Mouse (Mus musculus) CH12.LX (cell line): ENCODE results near the gene Pax5. TPM values are rescaled to one million over a fixed set of nuclear protein-coding genes. Genes with fewer than 3 reads are reported as not detected.

Experiments used
- DNase-seq: peaks from one replicate; pipeline ENCODE4 v3.0.0-alpha.2; 2013; ENCODE audit errors: extremely low read depth
- H3K27ac ChIP-seq: 2 replicates; pipeline ENCODE4 v1.5.1; 2012; ENCODE audit warnings: low read depth, mild to moderate bottlenecking, control low read depth, moderate library complexity; ENCODE audit not compliant: insufficient read depth
- H3K27me3 ChIP-seq: replicated peaks from 2 replicates; pipeline ENCODE3; 2012; ENCODE audit warnings: inconsistent platforms
- H3K36me3 ChIP-seq, 2 experiments: replicated peaks in 1 of 2; 2 replicates each; pipeline versions ENCODE3 to v1.6.1; 2012; ENCODE audit warnings: inconsistent platforms in 1 of 2, low read length in 1 of 2, mild to moderate bottlenecking in 1 of 2, mixed read lengths in 1 of 2, moderate library complexity in 1 of 2; ENCODE audit not compliant: control insufficient read depth in 1 of 2, insufficient read depth in 1 of 2
- H3K4me1 ChIP-seq, 2 experiments: 2 replicates each; pipeline ENCODE4 v1.6.1; 2012; ENCODE audit warnings: inconsistent platforms in 1 of 2, moderate library complexity in 1 of 2; ENCODE audit not compliant: insufficient read depth in 2 of 2, control insufficient read depth in 1 of 2
- H3K4me2 ChIP-seq: 2 replicates; pipeline ENCODE4 v1.6.1; 2012; ENCODE audit warnings: low read depth, mild to moderate bottlenecking, control low read depth; ENCODE audit not compliant: poor library complexity, insufficient read depth, severe bottlenecking
- H3K4me3 ChIP-seq, 3 experiments: fragments of 150-350 bp in 1 of 3; sonication (generic) in 1 of 3; replicated peaks in 1 of 3; 2 replicates each; pipeline versions ENCODE3 to v1.5.1; 2011 to 2012; ENCODE audit warnings: low read depth in 2 of 3, low read length in 2 of 3, mild to moderate bottlenecking in 2 of 3, moderate library complexity in 2 of 3, control low read depth in 1 of 3, improper control_type of control experiment in 1 of 3, inconsistent platforms in 1 of 3, mixed read lengths in 1 of 3; ENCODE audit not compliant: poor library complexity in 1 of 3
- H3K79me2 ChIP-seq: replicated peaks from 2 replicates; pipeline ENCODE4 v1.6.1; 2012; ENCODE audit warnings: mild to moderate bottlenecking, moderate library complexity; ENCODE audit not compliant: control insufficient read depth, poor library complexity, insufficient read depth, severe bottlenecking; ENCODE audit errors: extremely low read depth
- H3K9ac ChIP-seq: 2 replicates; pipeline ENCODE4 v1.6.1; 2012; ENCODE audit warnings: low read depth, mild to moderate bottlenecking, control low read depth, moderate library complexity; ENCODE audit not compliant: insufficient read depth
- H3K9me3 ChIP-seq: replicated peaks from 2 replicates; pipeline ENCODE3; 2012; ENCODE audit warnings: low read length, inconsistent platforms, mixed read lengths
- BHLHE40 ChIP-seq: IDR thresholded peaks from 2 replicates; pipeline ENCODE4 v1.6.1; 2011; ENCODE audit warnings: mild to moderate bottlenecking, low read depth, low read length, improper control_type of control experiment
- E2F4 ChIP-seq: IDR thresholded peaks from 2 replicates; pipeline ENCODE4 v1.6.1; 2011; ENCODE audit warnings: low read depth, low read length, improper control_type of control experiment; ENCODE audit not compliant: insufficient replicate concordance
- ELF1 ChIP-seq: IDR thresholded peaks from 2 replicates; pipeline ENCODE4 v1.6.1; 2014; ENCODE audit warnings: low read depth, mild to moderate bottlenecking, inconsistent platforms, low read length, improper control_type of control experiment
- EP300 ChIP-seq: IDR thresholded peaks from 2 replicates; pipeline ENCODE4 v1.6.1; 2011; ENCODE audit warnings: low read length, improper control_type of control experiment
- ETS1 ChIP-seq: conservative IDR thresholded peaks from 2 replicates; pipeline ENCODE4 v1.6.1; 2012; ENCODE audit warnings: low read depth, mild to moderate bottlenecking, inconsistent platforms, low read length, improper control_type of control experiment, moderate library complexity
- GABPA ChIP-seq: IDR thresholded peaks from 2 replicates; pipeline ENCODE4 v1.6.1; 2012; ENCODE audit warnings: low read depth, low read length, improper control_type of control experiment, inconsistent platforms; ENCODE audit not compliant: insufficient replicate concordance
- HCFC1 ChIP-seq: IDR thresholded peaks from 2 replicates; pipeline ENCODE4 v1.6.1; 2012; ENCODE audit warnings: low read depth, mild to moderate bottlenecking, inconsistent platforms, low read length, improper control_type of control experiment
- IRF4 ChIP-seq: IDR thresholded peaks from 2 replicates; pipeline ENCODE4 v1.6.1; 2014; ENCODE audit warnings: low read depth, mild to moderate bottlenecking, inconsistent platforms, low read length, improper control_type of control experiment
- JUND ChIP-seq: conservative IDR thresholded peaks from 2 replicates; pipeline ENCODE4 v1.6.1; 2011; ENCODE audit warnings: low read depth, low read length, improper control_type of control experiment
- KAT2A ChIP-seq: IDR thresholded peaks from 2 replicates; pipeline ENCODE4 v1.6.1; 2012; ENCODE audit warnings: low read length, improper control_type of control experiment, inconsistent platforms; ENCODE audit not compliant: insufficient replicate concordance
- MAFK ChIP-seq: IDR thresholded peaks from 2 replicates; pipeline ENCODE4 v1.6.1; 2011; ENCODE audit warnings: low read length, improper control_type of control experiment; ENCODE audit not compliant: insufficient replicate concordance
- MAZ ChIP-seq: IDR thresholded peaks from 2 replicates; pipeline ENCODE4 v1.6.1; 2012; ENCODE audit warnings: low read depth, mild to moderate bottlenecking, inconsistent platforms, low read length, improper control_type of control experiment, moderate library complexity
- MYC ChIP-seq: IDR thresholded peaks from 2 replicates; pipeline ENCODE4 v1.6.1; 2011; ENCODE audit warnings: low read depth, mild to moderate bottlenecking, improper control_type of control experiment, low read length
- NELFE ChIP-seq: IDR thresholded peaks from 2 replicates; pipeline ENCODE4 v1.6.1; 2011; ENCODE audit warnings: low read depth, low read length, improper control_type of control experiment
- POLR2A ChIP-seq: IDR thresholded peaks from 2 replicates; pipeline ENCODE4 v1.6.1; 2011; ENCODE audit warnings: low read depth, mild to moderate bottlenecking, improper control_type of control experiment, low read length
- POLR2AphosphoS2 ChIP-seq: IDR thresholded peaks from 2 replicates; pipeline ENCODE4 v1.6.1; 2011; ENCODE audit warnings: low read depth, low read length, improper control_type of control experiment
- RAD21 ChIP-seq: IDR thresholded peaks from 2 replicates; pipeline ENCODE4 v1.6.1; 2011; ENCODE audit warnings: low read depth, mild to moderate bottlenecking, low read length, improper control_type of control experiment, moderate library complexity
- SIN3A ChIP-seq: IDR thresholded peaks from 2 replicates; pipeline ENCODE4 v1.6.1; 2012; ENCODE audit warnings: low read length, improper control_type of control experiment, inconsistent platforms
- SMC3 ChIP-seq: IDR thresholded peaks from 2 replicates; pipeline ENCODE4 v1.6.1; 2011; ENCODE audit warnings: low read depth, low read length, improper control_type of control experiment
- TBP ChIP-seq: conservative IDR thresholded peaks from 2 replicates; pipeline ENCODE4 v1.6.1; 2011; ENCODE audit warnings: low read depth, low read length, improper control_type of control experiment
- TCF12 ChIP-seq: IDR thresholded peaks from 2 replicates; pipeline ENCODE4 v1.6.1; 2014; ENCODE audit warnings: low read depth, mild to moderate bottlenecking, inconsistent platforms, low read length, improper control_type of control experiment
- UBTF ChIP-seq: IDR thresholded peaks from 2 replicates; pipeline ENCODE4 v1.6.1; 2012; ENCODE audit warnings: low read depth, mild to moderate bottlenecking, inconsistent platforms, low read length, improper control_type of control experiment, moderate library complexity
- USF2 ChIP-seq: conservative IDR thresholded peaks from 2 replicates; pipeline ENCODE4 v1.6.1; 2011; ENCODE audit warnings: low read depth, low read length, improper control_type of control experiment
- ZC3H11A ChIP-seq: IDR thresholded peaks from 2 replicates; pipeline ENCODE4 v1.6.1; 2012; ENCODE audit warnings: low read depth, mild to moderate bottlenecking, inconsistent platforms, low read length, improper control_type of control experiment
- ZKSCAN1 ChIP-seq: IDR thresholded peaks from 2 replicates; pipeline ENCODE4 v1.6.1; 2012; ENCODE audit warnings: low read depth, inconsistent platforms, low read length, improper control_type of control experiment, borderline replicate concordance
- ZMIZ1 ChIP-seq: IDR thresholded peaks from 2 replicates; pipeline ENCODE4 v1.6.1; 2012; ENCODE audit warnings: low read depth, mild to moderate bottlenecking, inconsistent platforms, low read length, improper control_type of control experiment
- ZNF384 ChIP-seq: IDR thresholded peaks from 2 replicates; pipeline ENCODE4 v1.6.1; 2012; ENCODE audit warnings: low read depth, low read length, improper control_type of control experiment, inconsistent platforms
- dilution Hi-C: fragments of 300-500 bp; cut with MboI; formaldehyde crosslinking; loops from 2 replicates; pipeline ENCODE4 v1.14.3; 2020; ENCODE audit warnings: low sequenced_read_pairs; ENCODE audit not compliant: extremely low pct_unique_long_range_greater_than_20kb, extremely low pct_ligation_motif_present
- in situ Hi-C: fragments of 300-500 bp; cut with MboI; formaldehyde crosslinking; loops from 3 replicates; pipeline ENCODE4 v1.14.3; 2019; ENCODE audit warnings: low sequenced_read_pairs, low pct_ligation_motif_present, low pct_unique_long_range_greater_than_20kb, mixed read lengths
- polyA plus RNA-seq: library from polyadenylated mRNA; unstranded; fragments of >175 nt; gene quantifications from 2 replicates; pipeline ENCODE4 v1.2.1, GENCODE M21; 2012; ENCODE audit warnings: low read depth; ENCODE audit not compliant: insufficient read length
- total RNA-seq, 2 experiments: library from RNA; depleted of rRNA; stranded (reverse); fragments of 300-350 nt in 1 of 2; fragments of >200 nt in 1 of 2; gene quantifications; 2 replicates each; pipeline ENCODE4 v1.2.3; 2012 to 2014

The Pax5 gene
- total and polyA plus RNA-seq, 3 experiments: 13.5 to 57.4 (median 21.8) TPM

- Histone ChIP-seq H3K9me3 (no peaks in the 10 kb centered on the region), H3K4me1 (peaks cover 9 to 57% of the 10 kb centered on the region in 2 experiments), H3K27me3 (no peaks in the 10 kb centered on the region), H3K27ac (peak overlapping the region; percentile 90; the same call in 1 of the 2 replicates), H3K9ac (no peak overlapping the region), H3K4me2 (no peak overlapping the region), H3K4me3 (no peak overlapping the region), H3K79me2 (no peaks in the 10 kb centered on the region; the same call in 1 of the 2 replicates), H3K36me3 (peaks cover 44 to 84% of the 10 kb centered on the region in 2 experiments)
- DNase-seq: no peak
- in situ Hi-C loops: loop anchor here (25.0 kb wide), 1 partner anchor 346 kb away; no protein-coding TSS in a partner anchor
- dilution Hi-C loops: no loop called here
- TF ChIP-seq TCF12 (no peak), JUND (no peak), POLR2AphosphoS2 (no peak), GABPA (no peak), ZNF384 (no peak), KAT2A (no peak), MYC (no peak), E2F4 (no peak), TBP (no peak), SMC3 (no peak), NELFE (no peak), ZC3H11A (no peak), USF2 (no peak), SIN3A (no peak)
Measured at GRCm38 (mm10) chr4:44566401-44566800, 143.9 kb downstream of the Pax5 start.

GRCm38 (mm10) chr4:44565126-44566082 lies 144.9 kb downstream of the Pax5 start:
- Histone ChIP-seq H3K4me1 (peaks cover 8 to 53% of the 10 kb centered on the region in 2 experiments), H3K79me2 (no peaks in the 10 kb centered on the region), H3K27ac (peak overlapping the region; percentile 90), H3K9ac (peak overlapping the region; percentile 52; the same call in 1 of the 2 replicates), H3K4me3 (no peak overlapping the region), H3K4me2 (peak overlapping the region; percentile 71), H3K9me3 (no peaks in the 10 kb centered on the region), H3K27me3 (no peaks in the 10 kb centered on the region), H3K36me3 (peaks cover 42 to 84% of the 10 kb centered on the region in 2 experiments)
- DNase-seq: peak; percentile 93
- in situ Hi-C loops (loop anchor here (25.0 kb wide), 1 partner anchor 347 kb away; no protein-coding TSS in a partner anchor), dilution Hi-C loops (no loop called here)
- TF ChIP-seq SIN3A (peak; percentile 63), HCFC1 (peak; percentile 42; the same call in 1 of the 2 replicates), TBP (peak; percentile 90), JUND (peak; percentile 51; the same call in 1 of the 2 replicates), ETS1 (peak; percentile 70), SMC3 (peak; percentile 10; the same call in 1 of the 2 replicates), ZMIZ1 (peak; percentile 94), UBTF (no peak), POLR2A (peak; percentile 71), MAFK (no peak), ZKSCAN1 (no peak), MYC (peak; percentile 72; the same call in 1 of the 2 replicates), MAZ (peak; percentile 70), POLR2AphosphoS2 (peak; percentile 82; the same call in 1 of the 2 replicates), RAD21 (no peak; the same call in 1 of the 2 replicates), KAT2A (no peak), IRF4 (peak; percentile 86), ELF1 (peak; percentile 52; the same call in 1 of the 2 replicates), EP300 (peak; percentile 81), BHLHE40 (peak; percentile 58; the same call in 1 of the 2 replicates), NELFE (peak; percentile 72; the same call in 1 of the 2 replicates)
